Mouse (Mus musculus): ENCODE measurements around the gene Uba52.

GRCm38 (mm10) chr8:70487993-70488796 lies 22.4 kb downstream of the Uba52 start:
- TF ChIP-seq CTCF (IDR thresholded peaks at IDR 0.05) (no peak), POLR2A (IDR thresholded peaks at IDR 0.05; ENCODE audit: insufficient read depth, low read depth, low read length) (no peak)
